Mouse (Mus musculus) G1E (cell line): Measurements from ENCODE around the gene Fosb.

ENCODE experiments used
- CTCF ChIP-seq: IDR thresholded peaks from 2 replicates; pipeline ENCODE4 v1.5.1; 2012; ENCODE audit warnings: low read depth, low read length, inconsistent platforms, mixed read lengths
- GATA1 ChIP-seq: IDR thresholded peaks from 2 replicates; pipeline ENCODE4 v1.6.1; 2012; ENCODE audit warnings: borderline replicate concordance, low read length, inconsistent platforms, mixed read lengths
- POLR2AphosphoS5 ChIP-seq: IDR thresholded peaks from 2 replicates; pipeline ENCODE4 v1.6.1; 2012; ENCODE audit warnings: low read depth, low read length, inconsistent platforms; ENCODE audit not compliant: insufficient replicate concordance
- TAL1 ChIP-seq: conservative IDR thresholded peaks from 2 replicates; pipeline ENCODE4 v1.6.1; 2012; ENCODE audit warnings: low read depth, low read length, inconsistent platforms, mixed read lengths

GRCm38 (mm10) chr7:19258336-19258735, 51.5 kb downstream of the Fosb start:
- TF ChIP-seq CTCF (no peak), POLR2AphosphoS5 (no peak), GATA1 (no peak), TAL1 (no peak)
